Mouse (Mus musculus) testis, adult 2 months (tissue): ENCODE data around the gene Tnpo2. TPM values are rescaled to one million over a fixed set of nuclear protein-coding genes. Genes with fewer than 3 reads are reported as not detected.

Experiments
- H3K27ac ChIP-seq: fragments of 200-500 bp; 2 replicates; pipeline ENCODE4 v1.5.1; 2012; ENCODE audit warnings: low read depth, low read length; ENCODE audit not compliant: control insufficient read depth, insufficient read depth
- H3K27me3 ChIP-seq: fragments of 200-500 bp; 2 replicates; pipeline ENCODE4 v1.6.1; 2012; ENCODE audit warnings: mild to moderate bottlenecking, low read length, moderate library complexity; ENCODE audit not compliant: control insufficient read depth, insufficient read depth
- H3K36me3 ChIP-seq: fragments of 200-500 bp; 2 replicates; pipeline ENCODE4 v1.6.1; 2012; ENCODE audit warnings: mild to moderate bottlenecking, low read length; ENCODE audit not compliant: control insufficient read depth, insufficient read depth
- H3K4me1 ChIP-seq: fragments of 200-500 bp; 2 replicates; pipeline ENCODE4 v1.6.1; 2012; ENCODE audit warnings: low read length; ENCODE audit not compliant: control insufficient read depth, insufficient read depth
- H3K4me3 ChIP-seq: fragments of 200-500 bp; 2 replicates; pipeline ENCODE4 v1.5.1; 2012; ENCODE audit warnings: low read depth, mild to moderate bottlenecking, low read length, moderate library complexity, mixed read lengths; ENCODE audit not compliant: control insufficient read depth
- CTCF ChIP-seq: fragments of 200-500 bp; IDR thresholded peaks from 2 replicates; pipeline ENCODE4 v1.5.1; 2012; ENCODE audit warnings: low read depth, mild to moderate bottlenecking, inconsistent platforms, low read length, moderate library complexity; ENCODE audit not compliant: control insufficient read depth, insufficient read depth, insufficient replicate concordance
- POLR2A ChIP-seq: fragments of 200-500 bp; IDR thresholded peaks from 2 replicates; pipeline ENCODE4 v1.6.1; 2012; ENCODE audit warnings: low read depth, mild to moderate bottlenecking, inconsistent platforms, low read length, moderate library complexity; ENCODE audit not compliant: control insufficient read depth
- polyA plus RNA-seq: library from polyadenylated mRNA; depleted of rRNA; stranded (reverse); fragments of >200 nt; gene quantifications from 2 replicates; pipeline ENCODE4 v1.2.3, GENCODE M21; 2012

Tnpo2 gene
- polyA plus RNA-seq, 1 experiment = 44.9 TPM

GRCm38 (mm10) chr8:85073041-85073612, 36.4 kb downstream of the Tnpo2 start:
- H3K36me3 ChIP-seq = peaks cover 1% of the 10 kb centered on the region; the same call in 1 of the 2 replicates
- TF ChIP-seq CTCF = no peak
- no peak for TF ChIP-seq POLR2A

GRCm38 (mm10) chr8:85074167-85074566, 37.5 kb downstream of the Tnpo2 start:
- H3K4me1 ChIP-seq = peaks cover 9% of the 10 kb centered on the region
- H3K36me3 ChIP-seq = peaks cover 1% of the 10 kb centered on the region; the same call in 1 of the 2 replicates
- no peaks in the 10 kb centered on the region for H3K27me3 ChIP-seq
- no peak overlapping the region for H3K27ac ChIP-seq
- no peak overlapping the region for H3K4me3 ChIP-seq
- TF ChIP-seq POLR2A (no peak), CTCF (no peak)

More at GRCm38 (mm10) chr8:85073041-85073612, 36.4 kb downstream of the Tnpo2 start:
- peaks cover 9% of the 10 kb centered on the region for H3K4me1 ChIP-seq
- H3K4me3 ChIP-seq = no peak overlapping the region
- no peak overlapping the region for H3K27ac ChIP-seq
- no peaks in the 10 kb centered on the region for H3K27me3 ChIP-seq

- H3K4me3 ChIP-seq = no peak overlapping the region
- H3K4me1 ChIP-seq = peaks cover 9% of the 10 kb centered on the region
- no peak overlapping the region for H3K27ac ChIP-seq
- TF ChIP-seq CTCF (no peak), POLR2A (no peak)
- no peaks in the 10 kb centered on the region for H3K27me3 ChIP-seq
- H3K36me3 ChIP-seq = peaks cover 1% of the 10 kb centered on the region; the same call in 1 of the 2 replicates
These were observed 37.9 kb downstream of the Tnpo2 start for GRCm38 (mm10) chr8:85074617-85075016.

GRCm38 (mm10) chr8:85076001-85076400, 39.3 kb downstream of the Tnpo2 start:
- H3K27ac ChIP-seq = no peak overlapping the region
- peaks cover 1% of the 10 kb centered on the region; the same call in 1 of the 2 replicates for H3K36me3 ChIP-seq
- H3K27me3 ChIP-seq = no peaks in the 10 kb centered on the region
- no peak overlapping the region for H3K4me3 ChIP-seq
- TF ChIP-seq POLR2A (no peak), CTCF (peak; percentile 31; the same call in 1 of the 2 replicates)
- peaks cover 10% of the 10 kb centered on the region for H3K4me1 ChIP-seq

- Histone ChIP-seq H3K4me1 (peaks cover 10% of the 10 kb centered on the region), H3K27ac (no peak overlapping the region), H3K36me3 (peaks cover 1% of the 10 kb centered on the region; the same call in 1 of the 2 replicates), H3K27me3 (no peaks in the 10 kb centered on the region), H3K4me3 (no peak overlapping the region)
- TF ChIP-seq CTCF (peak; percentile 95), POLR2A (no peak)
These were observed 40.3 kb downstream of the Tnpo2 start for GRCm38 (mm10) chr8:85076993-85077392.

- H3K4me3 ChIP-seq = peak overlapping the region; percentile 93
- no peaks in the 10 kb centered on the region; the same call in 1 of the 2 replicates for H3K36me3 ChIP-seq
- H3K4me1 ChIP-seq = peaks cover 18% of the 10 kb centered on the region
- TF ChIP-seq CTCF (no peak), POLR2A (no peak)
- no peaks in the 10 kb centered on the region for H3K27me3 ChIP-seq
- H3K27ac ChIP-seq = peak overlapping the region; percentile 80
These were observed 43.5 kb downstream of the Tnpo2 start for GRCm38 (mm10) chr8:85080214-85080531.

GRCm38 (mm10) chr8:85080532-85081215, 44.0 kb downstream of the Tnpo2 start, which contains the start of gene Wdr83os:
Gene Wdr83os, plus strand, starts transcription at chr8:85080740.
- H3K27me3 ChIP-seq = no peaks in the 10 kb centered on the region
- H3K27ac ChIP-seq = peak within 1 kb of the TSS; percentile 80
- H3K4me3 ChIP-seq = peak within 1 kb of the TSS; percentile 93
- TF ChIP-seq POLR2A (peak; percentile 38; the same call in 1 of the 2 replicates), CTCF (no peak)
- peaks cover 18% of the 10 kb centered on the region for H3K4me1 ChIP-seq
- H3K36me3 ChIP-seq = no peaks in the 10 kb centered on the region; the same call in 1 of the 2 replicates
